Mouse (Mus musculus) monocyte, adult 2 months (primary cell): ENCODE results near the gene Mboat7.

Experiments
- DNase-seq, 2 experiments: peaks; one replicate each; pipeline ENCODE4 v3.0.0; 2022; ENCODE audit warnings: low spot score in 2 of 2, low read depth in 1 of 2

Gene Mboat7

DNA sequence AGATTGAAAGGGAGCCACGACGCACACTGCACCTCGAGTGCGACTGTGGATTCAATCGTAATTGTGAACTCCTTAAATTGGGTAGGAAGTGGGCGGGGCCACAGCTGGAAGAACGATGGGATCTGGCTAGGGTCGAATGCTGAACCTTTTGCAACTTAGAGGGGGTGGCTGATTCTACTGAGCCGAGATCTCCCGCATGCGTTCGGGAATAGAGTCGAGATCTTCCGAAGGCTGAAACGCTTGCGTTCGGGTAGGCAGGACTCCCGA lies 419 bp upstream of the Mboat7 start:
- DNase-seq = no peak

DNA sequence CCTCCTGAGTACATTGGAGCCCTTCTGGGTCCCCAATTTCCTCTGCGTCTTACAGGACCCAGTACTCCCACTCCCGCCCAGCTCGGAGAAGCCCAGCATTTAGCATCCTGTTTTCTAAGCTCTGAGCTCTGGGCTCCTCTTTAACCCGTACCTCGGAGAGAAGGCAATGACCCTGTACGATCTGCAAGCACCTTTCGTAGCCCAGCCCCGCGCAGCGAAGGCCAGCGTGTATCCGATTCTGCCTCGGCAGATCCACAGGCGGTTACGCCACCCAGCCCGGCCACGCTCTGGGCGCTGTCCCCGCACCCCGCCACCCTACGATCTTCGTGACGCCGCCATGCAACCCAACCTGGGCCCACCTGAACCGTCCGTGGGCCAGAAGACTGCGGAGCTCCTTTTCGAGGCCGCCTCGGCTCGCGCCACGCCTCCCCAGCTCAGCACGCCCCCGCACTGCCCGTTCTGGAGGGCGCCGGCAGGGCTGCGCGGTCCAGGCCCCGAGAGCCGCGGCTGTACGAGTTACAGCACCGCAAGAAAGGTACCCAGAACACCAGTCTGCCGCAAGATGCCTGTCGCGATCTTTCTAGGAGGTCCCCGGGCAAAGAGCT lies 839 bp downstream of the Mboat7 start, which contains the start of gene Tsen34:
TSS of gene Tsen34 (plus strand) at position 482 of the 605 bp plus-strand sequence.
- no peak for DNase-seq

DNA sequence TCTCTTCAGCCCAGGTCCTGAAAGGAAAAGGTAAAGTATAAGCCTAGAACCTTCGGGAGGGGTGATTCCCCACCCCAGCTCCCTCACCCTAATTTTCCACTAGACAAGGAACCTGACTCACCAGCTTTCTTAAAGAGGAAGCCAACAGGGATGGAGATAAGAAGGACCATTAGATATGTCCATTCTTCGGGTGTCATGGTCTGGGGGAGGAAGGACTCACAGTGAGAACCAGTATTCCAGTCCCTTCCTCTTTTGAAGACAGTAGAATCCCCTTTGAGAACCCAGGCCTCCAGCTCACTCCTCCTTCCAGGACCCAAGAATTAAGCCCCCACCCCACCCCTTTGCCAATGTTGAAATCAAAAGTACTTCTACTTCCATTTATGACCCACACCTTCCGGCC lies 1.4 kb downstream of the Mboat7 start:
- DNase-seq = no peak

DNA sequence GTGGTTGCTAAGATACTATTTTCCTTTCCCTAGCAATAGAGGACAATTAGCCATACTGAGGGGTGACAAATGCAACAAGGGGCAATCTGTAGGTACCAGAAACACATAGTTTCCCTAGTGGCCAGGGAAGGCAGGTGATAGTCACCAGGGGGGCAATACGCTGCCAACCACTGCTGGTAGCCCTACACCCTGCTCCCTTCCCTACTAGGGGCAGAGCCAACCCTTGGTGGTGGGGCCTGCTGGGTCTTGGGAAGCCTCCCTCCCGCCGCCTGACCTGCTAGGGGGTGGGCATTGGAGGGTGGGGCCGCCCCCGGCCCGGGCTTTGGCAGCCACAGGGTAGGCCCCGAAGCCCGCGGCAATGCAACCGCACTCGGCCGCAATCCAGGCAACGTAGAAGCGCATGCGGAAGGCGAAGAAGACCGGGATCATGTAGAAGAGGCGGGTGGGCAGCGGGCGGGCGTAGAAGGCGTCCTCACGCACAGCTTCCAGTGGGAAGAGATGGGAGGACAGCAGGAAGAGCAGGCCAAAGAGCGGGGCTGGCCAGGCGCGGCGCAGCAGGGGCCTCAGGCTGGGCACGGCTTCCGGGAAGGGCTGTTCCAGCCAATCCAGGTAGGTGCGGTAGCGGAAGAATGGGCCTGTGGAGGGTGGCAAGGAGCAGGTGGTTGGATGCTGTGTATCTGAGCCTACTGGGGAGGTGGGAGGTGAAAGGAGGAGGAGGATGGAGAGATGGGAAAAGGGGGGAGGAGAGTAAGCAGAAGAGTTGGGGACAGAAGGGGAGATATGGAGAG lies 7.7 kb downstream of the Mboat7 start:
- DNase-seq = no peak

DNA sequence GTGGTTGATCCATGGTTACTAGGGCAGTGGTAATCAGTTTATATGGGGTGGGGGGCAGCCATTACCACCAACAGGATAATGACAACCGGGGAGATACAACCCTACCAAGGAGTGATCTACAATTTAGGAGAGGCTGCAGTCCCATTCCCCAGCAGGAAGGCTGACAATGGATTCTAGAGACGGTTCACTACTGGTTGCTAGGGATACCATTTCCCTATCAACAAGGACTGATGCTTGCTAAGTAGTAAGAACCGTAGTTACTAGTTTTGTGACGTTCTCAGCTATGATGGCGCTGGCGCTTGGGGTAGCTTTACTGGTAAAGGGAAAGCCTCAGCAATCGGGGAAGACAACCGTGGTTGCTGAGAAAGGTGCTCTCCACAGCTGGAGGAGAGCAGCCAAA lies 8.6 kb downstream of the Mboat7 start:
- DNase-seq = no peak

DNA sequence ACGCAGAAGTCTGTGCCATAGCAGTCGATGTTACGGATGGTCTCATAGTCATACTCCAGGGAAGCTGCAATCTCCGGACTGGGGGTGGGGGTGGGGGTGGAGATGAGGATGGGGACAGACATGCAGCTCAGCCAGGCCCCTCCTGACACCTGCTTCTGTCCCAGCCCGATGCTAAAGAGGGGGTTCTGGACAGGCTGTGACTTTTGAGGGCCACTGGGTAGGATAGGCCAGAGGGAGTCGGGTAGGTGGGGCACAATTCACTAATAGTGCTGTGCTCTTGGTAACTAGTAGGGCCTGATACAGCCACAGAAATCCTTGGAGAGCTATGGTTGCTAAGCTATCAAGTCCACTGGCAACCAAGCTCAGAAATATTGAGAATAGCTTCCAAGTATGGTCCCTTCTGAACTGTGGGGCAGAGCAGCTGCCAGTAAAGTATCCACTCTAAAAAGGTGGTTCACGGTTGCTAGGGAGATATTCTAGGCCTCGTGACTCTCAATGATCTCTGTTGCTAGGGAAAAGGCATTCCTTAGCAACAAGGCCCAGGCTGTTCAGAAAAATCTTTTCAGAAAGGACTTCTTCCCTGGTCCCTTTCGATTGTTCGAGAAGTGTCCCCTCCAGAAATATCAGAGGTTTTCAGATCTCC lies 9.3 kb downstream of the Mboat7 start:
- DNase-seq = no peak

DNA sequence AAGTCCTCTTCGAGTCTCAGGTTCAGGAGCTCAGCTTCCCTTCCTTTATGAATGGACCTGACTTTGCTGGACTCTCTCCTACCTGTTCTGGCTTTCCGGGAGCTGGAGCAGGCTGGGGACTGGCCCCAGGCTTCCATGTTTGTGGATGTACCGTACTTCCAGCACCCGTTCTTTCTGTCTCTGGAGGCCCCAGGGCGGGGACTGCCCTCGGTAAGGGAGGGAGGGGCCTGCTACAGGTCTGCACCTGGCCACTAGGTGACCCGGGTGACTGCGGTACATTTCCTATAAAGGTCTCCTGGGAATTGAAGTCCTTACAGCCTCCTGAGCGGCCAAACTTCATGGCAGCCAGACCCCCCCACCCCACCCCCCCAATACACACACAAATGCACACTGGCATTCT lies 16.0 kb downstream of the Mboat7 start, which contains the start of gene Tmc4:
TSS of gene Tmc4 (minus strand) at position 212 of the 400 bp plus-strand sequence.
- no peak for DNase-seq

DNA sequence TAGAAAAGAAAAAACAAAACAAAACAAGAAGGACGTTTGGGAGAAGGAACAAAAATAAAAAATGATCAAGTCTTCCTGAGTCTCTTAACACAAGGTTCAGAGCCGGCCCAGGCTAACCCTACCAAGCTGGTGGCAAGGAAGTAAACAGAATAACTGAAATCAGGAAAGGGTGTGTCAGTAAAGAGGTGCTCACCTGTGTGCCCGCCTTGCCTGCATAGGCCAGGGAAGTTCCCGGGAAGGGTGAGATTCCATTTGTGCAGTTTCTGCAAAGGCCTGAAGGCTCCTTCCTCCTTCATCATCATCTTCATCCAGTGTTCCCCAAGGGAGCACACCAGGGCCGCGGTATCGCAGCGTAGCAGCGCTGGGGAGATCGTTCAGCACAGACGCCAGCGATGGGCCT lies 17.0 kb downstream of the Mboat7 start:
- no peak for DNase-seq

DNA sequence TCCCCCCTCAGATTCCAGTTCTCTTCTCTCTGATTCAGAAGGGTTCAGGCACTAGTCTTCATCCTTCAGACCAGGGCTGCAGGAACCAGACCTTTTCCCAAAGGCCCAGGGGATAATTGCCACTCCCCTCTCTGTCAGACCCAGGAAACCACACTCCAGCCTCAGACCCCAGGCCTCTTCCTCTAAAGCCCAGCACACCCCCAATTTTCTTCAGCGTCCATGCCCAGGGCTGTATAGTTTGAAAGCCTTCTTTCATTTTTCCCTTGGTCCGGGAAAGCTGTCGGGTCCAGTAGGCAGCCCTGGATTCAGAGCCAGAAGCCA lies 18.1 kb downstream of the Mboat7 start:
- no peak for DNase-seq

DNA sequence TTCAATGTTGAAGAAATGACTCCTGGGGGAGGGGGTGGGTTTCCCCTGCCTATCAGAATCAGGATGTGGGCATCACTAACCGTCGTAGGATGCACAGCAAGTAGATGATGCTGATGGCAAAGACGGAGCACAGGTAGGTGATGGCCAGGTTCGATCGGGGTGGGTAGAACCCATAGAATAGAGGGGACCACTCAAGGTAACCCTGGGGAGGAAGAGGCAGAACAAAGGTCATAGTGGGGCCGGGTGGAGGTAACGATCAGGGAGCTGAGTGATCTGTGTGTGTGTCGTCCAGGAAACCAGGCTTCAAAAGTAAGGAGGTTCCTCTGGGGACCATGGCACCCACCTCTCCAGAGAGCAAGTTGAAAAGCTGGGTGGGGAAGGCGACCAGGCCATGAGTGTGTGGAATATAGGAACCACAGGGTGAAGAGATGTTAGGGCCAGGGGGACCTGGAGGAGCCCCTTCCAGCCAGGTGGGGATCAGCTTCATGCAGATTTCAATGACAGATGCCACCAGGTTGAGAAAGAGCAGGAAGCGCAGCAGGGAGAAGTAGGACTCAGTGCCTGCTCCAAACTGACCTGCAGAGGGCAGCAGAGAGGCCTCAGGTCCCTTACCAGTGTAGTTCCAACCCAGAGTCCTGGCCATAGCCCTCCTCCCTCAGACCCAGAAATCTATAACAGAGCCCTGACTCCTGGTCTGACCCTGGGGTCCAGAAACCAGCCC lies 18.7 kb downstream of the Mboat7 start:
- peak; percentile 52 to 65 for DNase-seq

DNA sequence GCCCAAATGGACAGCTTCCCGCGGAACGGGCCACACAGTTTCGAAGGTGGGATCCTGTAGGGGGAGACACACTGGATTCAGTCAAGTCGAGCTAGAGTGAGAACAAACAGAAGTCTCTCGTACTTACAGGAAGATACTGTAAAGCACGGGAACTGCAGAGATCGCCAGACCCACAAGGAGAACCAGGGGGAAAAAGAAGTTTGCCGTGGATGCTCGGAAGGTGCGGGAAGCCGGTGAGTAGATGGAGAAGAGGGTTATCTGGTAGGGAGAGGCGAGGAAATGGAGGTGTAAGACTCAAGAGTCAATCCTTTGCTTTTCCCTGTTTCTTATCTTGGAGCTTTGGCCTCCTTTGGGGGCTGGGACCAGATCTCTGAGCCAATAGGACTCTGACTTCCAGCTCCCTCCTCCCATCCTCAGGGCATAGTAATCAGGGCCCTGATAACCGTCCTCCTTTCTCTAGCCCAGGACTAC lies 26.4 kb downstream of the Mboat7 start:
- no peak for DNase-seq

DNA sequence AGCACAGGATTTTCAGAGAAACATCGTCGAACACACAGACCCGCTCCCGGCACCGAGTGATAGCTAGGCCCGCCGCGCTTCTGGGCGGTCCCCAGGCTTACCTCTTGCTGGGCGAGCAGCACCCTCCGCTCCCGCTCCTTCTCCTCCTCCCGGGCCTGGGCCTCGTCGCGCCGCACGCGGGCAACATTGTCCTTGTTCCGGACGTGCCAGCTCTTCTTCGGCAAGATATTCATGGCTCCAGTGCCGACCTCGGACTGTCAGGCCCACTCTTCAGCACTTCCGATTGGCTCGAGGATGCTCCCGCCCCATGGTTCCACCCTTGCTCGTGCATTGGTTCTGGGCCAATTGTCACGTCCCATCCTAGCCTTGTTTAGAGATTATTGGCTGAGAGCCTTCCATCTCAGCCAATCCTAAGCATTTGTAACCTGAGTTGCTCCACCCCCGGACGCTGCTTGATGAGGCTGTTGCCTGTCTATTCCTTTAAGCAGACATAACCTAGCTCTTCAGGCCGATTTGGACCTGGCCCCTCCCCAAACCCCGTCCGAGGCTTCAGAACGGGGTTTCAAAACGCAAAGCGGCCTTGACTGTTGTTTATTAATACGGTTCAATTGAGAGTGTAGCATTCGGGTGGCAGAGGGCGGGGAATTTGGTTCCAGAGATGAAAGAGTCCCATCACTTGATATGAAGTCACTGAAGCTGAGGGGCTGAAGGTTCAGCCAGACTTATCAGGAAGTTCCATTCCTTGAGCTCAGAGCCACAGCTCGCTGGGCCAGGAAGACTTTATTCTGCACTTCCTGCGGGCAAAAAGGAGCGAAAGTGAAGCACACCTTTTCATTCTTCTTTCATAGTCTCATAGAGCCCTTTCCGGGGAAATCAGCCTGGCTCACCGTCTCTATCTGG lies 27.9 kb downstream of the Mboat7 start, which contains the start of gene Leng1:
TSS of gene Leng1 (minus strand) at position 626 of the 900 bp plus-strand sequence.
- DNase-seq = peak; percentile 89 to 92

DNA sequence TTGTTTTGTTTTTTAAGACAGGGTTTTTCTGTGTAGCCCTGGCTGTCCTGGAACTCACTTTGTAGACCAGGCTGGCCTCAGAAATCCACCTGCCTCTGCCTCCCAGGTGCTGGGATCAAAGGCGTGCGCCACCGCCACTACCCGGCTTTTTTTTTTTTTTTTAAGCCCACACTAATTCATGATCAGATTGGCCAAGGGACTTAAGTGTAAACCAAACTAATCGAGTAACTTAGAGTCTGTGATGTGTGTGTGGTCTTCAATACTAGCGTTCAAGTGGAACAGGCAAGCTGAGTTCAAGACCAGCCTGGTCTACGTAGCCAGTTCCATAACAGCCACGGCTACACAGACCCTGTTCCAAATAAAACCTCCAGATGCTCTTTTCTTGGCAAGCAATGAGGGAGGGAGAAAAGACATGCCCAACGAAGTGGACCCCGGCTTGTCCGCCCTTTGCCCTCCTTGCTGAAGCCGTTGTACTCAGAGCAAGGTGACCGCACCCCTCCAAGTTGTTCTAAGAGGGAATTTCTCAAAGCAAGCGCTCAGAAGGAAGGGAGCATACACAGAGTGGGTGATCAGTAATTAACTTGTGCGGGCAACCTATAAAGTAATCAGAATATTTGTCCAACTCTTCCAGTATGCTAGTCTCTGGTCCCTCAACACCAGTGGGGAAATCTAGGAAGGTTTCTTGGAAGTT lies 28.7 kb downstream of the Mboat7 start:
- no peak for DNase-seq

DNA sequence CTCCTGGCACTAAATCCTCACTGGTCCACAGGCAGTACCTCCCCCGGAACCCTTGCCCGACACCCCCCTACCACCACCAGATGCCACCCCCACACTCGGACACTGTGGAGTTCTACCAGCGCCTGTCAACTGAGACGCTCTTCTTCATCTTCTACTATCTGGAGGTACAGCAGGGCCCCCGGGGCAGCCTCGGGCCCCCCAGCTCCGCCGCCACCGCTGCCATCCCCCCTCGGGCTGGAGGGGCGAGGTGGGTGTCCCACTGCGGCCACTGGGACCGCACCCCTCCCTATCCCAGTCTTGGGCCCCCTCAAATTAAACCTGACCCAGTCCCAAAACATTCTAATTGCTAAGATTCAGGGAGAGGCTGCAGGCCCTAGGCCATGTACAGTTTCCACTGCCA lies 34.7 kb downstream of the Mboat7 start:
- DNase-seq = no peak

DNA sequence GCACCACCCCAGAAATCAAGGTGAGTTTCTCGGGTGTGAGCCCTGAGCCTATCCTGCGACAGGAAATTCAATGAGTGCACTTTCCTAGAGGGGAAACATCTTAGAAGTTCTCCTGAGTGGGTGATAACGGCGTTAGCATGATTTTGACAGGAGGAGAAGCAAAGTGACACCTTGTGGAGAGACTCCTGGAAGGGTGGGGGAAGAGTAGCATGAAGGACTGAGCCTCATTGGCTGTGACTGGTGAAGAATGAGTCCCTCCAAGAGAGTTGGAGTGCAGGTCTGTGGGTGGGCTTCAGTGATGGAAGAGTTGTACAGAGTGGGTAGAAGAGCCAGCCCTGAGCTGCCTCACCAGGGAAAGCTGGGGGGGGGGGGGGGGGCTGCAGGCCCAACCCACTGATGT lies 36.4 kb downstream of the Mboat7 start:
- no peak for DNase-seq

DNA sequence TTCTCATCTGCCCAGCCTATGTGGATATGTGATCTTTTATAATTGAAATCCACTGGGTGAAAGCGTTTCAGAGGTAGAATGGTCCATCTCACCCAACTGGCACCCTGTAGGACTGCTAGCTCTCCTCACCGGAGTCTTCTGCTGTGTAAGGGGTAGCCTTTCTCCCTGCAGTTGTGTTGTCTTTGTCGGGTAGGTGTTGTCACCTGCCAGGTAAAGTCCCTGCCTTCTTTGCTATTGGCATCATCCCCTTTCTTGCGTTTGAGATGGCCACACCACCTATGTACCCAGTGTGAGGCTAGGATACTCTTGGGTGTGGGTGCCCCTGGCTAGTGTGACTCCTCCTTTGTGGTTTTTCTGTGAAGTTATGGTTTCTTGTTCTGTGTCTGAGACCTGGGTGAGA lies 46.7 kb downstream of the Mboat7 start:
- DNase-seq = no peak

DNA sequence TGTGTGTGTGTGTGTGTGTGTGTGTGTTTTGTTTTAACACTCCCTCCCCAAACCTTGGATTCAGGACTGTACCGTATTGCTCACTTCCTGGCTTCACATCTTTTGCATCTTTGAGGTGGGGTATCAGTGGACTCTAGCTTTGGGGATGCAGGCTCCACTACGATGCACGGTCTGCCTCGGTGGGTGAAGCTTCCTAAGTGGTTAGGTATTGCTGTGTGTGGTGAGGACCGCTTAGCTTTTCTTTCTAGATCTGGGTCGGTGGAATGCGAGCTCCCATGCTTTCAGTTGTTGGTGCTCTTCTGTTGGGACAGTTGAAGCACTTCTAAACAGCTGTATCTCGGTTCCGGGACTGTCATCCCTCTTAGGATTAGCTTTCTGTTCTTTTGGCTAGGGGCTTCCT lies 47.1 kb downstream of the Mboat7 start:
- no peak for DNase-seq

DNA sequence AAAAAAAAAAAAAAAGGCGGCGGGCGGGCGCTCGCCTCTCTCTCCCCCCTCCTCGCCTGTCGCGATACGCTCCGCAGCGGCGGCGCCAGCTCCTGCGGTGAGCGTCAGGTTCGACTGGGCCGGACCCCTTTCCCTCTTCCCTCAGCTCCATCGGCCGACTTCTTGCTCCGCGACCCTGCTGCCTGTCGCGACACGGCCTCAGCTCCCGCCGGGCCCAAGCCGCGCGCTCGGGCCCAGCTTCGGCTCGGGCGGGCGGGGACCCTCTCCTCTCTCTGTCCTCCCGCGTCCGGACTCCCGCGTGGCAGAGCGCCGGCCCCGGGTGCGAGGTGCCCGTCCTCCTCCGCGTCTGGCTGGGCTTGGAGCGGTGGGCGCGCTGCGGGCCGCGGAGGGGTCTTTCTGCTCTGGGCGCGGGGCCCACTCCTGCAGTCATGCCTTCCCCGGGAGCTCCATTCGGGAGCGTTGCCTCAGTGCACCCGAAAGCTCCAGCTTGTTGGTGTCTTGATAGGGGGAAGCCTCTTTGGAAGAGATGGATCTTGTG lies 47.8 kb downstream of the Mboat7 start:
- DNase-seq = no peak

DNA sequence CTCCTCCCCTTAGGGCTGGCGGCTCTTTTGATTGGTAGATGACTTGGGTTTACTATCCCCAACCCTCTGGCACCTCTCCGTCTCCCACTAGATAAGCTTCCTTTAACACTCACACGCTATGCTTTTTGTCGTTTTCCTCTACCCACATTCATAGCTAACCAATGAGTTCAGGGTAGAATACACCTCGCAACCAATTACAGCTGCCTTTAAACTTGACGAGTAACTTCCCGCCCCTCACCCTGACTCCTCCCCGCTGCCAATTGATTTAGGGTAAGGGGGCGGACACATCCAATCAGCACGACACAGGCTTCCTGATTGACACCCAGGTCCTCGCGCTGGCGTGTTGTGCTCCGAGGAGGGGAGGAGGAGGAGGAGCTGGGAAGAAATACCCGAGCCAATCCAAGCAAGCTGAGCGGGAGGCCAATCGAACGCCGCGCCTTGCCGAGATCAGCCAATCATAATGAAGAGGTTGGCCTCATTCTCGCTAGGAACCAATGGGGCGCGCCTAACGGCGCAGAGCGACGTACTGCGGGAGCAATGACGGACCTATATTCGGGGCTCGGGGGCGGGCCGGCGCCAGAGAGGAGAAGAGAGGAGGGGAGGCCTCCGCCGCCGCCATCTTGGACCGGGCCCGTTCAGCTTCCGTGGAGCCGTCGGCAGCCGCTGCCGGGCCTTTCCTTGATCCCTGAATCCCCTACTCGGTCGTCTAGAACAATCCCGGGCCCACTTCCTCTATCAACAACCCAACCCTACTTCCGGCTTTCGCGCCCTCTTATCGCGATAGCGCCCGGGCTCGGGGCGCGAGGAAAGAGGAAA lies 48.4 kb downstream of the Mboat7 start, which contains the start of gene Cnot3:
TSS of gene Cnot3 (plus strand) at position 597 of the 816 bp plus-strand sequence.
- peak; percentile 97 to 98 for DNase-seq
